Mouse (Mus musculus): ENCODE measurements around the gene Rasip1.
"Not testable (repeated sequence)": the region's sequence is repeated elsewhere in the genome, so short reads cannot be mapped to it uniquely, and the experiment has no call there.

Gene Rasip1

GRCm38 (mm10) chr7:45644183-45644582 is 16.9 kb downstream of the Rasip1 start:
- no peak for TF ChIP-seq POU5F1 (IDR thresholded peaks at IDR 0.05; ENCODE audit: borderline replicate concordance, low read length)
- TF ChIP-seq NANOG (IDR thresholded peaks at IDR 0.05; ENCODE audit: borderline replicate concordance, low read length), result no peak
- no peak for TF ChIP-seq CTCF (conservative IDR thresholded peaks at IDR 0.05; ENCODE audit: low read length)
- H3K9me3 ChIP-seq (ENCODE audit: low read length), result peaks cover 14% of the 10 kb centered on the region
- H3K4me3 ChIP-seq (replicated peaks; ENCODE audit: low read length), result peak overlapping the region; percentile 73
- H3K4me1 ChIP-seq (replicated peaks; ENCODE audit: low read depth, low read length), result peaks cover 57% of the 10 kb centered on the region
- H3K27me3 ChIP-seq (ENCODE audit: insufficient read depth, low read length), result peaks cover 58% of the 10 kb centered on the region
- no peaks in the 10 kb centered on the region for H3K36me3 ChIP-seq (ENCODE audit: insufficient read depth, low read length)

GRCm38 (mm10) chr7:45644872-45645590 is 17.7 kb downstream of the Rasip1 start:
- no peak for TF ChIP-seq CTCF (conservative IDR thresholded peaks at IDR 0.05; ENCODE audit: low read length)
- no peak for TF ChIP-seq NANOG (IDR thresholded peaks at IDR 0.05; ENCODE audit: borderline replicate concordance, low read length)
- no peak for TF ChIP-seq POU5F1 (IDR thresholded peaks at IDR 0.05; ENCODE audit: borderline replicate concordance, low read length)
- Histone ChIP-seq H3K4me3 (replicated peaks; ENCODE audit: low read length) (peak overlapping the region; percentile 73), H3K27me3 (ENCODE audit: insufficient read depth, low read length) (peaks cover 58% of the 10 kb centered on the region), H3K36me3 (ENCODE audit: insufficient read depth, low read length) (no peaks in the 10 kb centered on the region), H3K9me3 (ENCODE audit: low read length) (peaks cover 14% of the 10 kb centered on the region), H3K4me1 (replicated peaks; ENCODE audit: low read depth, low read length) (peaks cover 49% of the 10 kb centered on the region)

- Histone ChIP-seq H3K27me3 (ENCODE audit: insufficient read depth, low read length) (peaks cover 58% of the 10 kb centered on the region), H3K4me3 (replicated peaks; ENCODE audit: low read length) (no peak overlapping the region), H3K4me1 (replicated peaks; ENCODE audit: low read depth, low read length) (peaks cover 47% of the 10 kb centered on the region), H3K36me3 (ENCODE audit: insufficient read depth, low read length) (no peaks in the 10 kb centered on the region), H3K9me3 (ENCODE audit: low read length) (peaks cover 14% of the 10 kb centered on the region)
- no peak for TF ChIP-seq POU5F1 (IDR thresholded peaks at IDR 0.05; ENCODE audit: borderline replicate concordance, low read length)
- TF ChIP-seq NANOG (IDR thresholded peaks at IDR 0.05; ENCODE audit: borderline replicate concordance, low read length), result no peak
- no peak for TF ChIP-seq CTCF (conservative IDR thresholded peaks at IDR 0.05; ENCODE audit: low read length)
These were observed 18.3 kb downstream of the Rasip1 start for GRCm38 (mm10) chr7:45645591-45645971.

GRCm38 (mm10) chr7:45646671-45647070 is 19.4 kb downstream of the Rasip1 start:
- Histone ChIP-seq H3K9me3 (ENCODE audit: low read length) (peaks cover 14% of the 10 kb centered on the region), H3K4me3 (replicated peaks; ENCODE audit: low read length) (no peak overlapping the region), H3K27me3 (ENCODE audit: insufficient read depth, low read length) (peaks cover 57% of the 10 kb centered on the region), H3K4me1 (replicated peaks; ENCODE audit: low read depth, low read length) (peaks cover 43% of the 10 kb centered on the region), H3K36me3 (ENCODE audit: insufficient read depth, low read length) (no peaks in the 10 kb centered on the region)
- TF ChIP-seq CTCF (conservative IDR thresholded peaks at IDR 0.05; ENCODE audit: low read length), result no peak
- TF ChIP-seq POU5F1 (IDR thresholded peaks at IDR 0.05; ENCODE audit: borderline replicate concordance, low read length), result no peak
- no peak for TF ChIP-seq NANOG (IDR thresholded peaks at IDR 0.05; ENCODE audit: borderline replicate concordance, low read length)

GRCm38 (mm10) chr7:45649351-45649750 is 22.1 kb downstream of the Rasip1 start:
- peaks cover 41% of the 10 kb centered on the region for H3K27me3 ChIP-seq (ENCODE audit: insufficient read depth, low read length)
- peaks cover 30% of the 10 kb centered on the region for H3K4me1 ChIP-seq (replicated peaks; ENCODE audit: low read depth, low read length)
- no peak overlapping the region for H3K4me3 ChIP-seq (replicated peaks; ENCODE audit: low read length)
- no peaks in the 10 kb centered on the region for H3K36me3 ChIP-seq (ENCODE audit: insufficient read depth, low read length)
- TF ChIP-seq POU5F1 (IDR thresholded peaks at IDR 0.05; ENCODE audit: borderline replicate concordance, low read length), result no peak
- TF ChIP-seq CTCF (conservative IDR thresholded peaks at IDR 0.05; ENCODE audit: low read length), result no peak
- no peak for TF ChIP-seq NANOG (IDR thresholded peaks at IDR 0.05; ENCODE audit: borderline replicate concordance, low read length)
- H3K9me3 ChIP-seq (ENCODE audit: low read length), result peaks cover 14% of the 10 kb centered on the region

- peaks cover 14% of the 10 kb centered on the region for H3K9me3 ChIP-seq (ENCODE audit: low read length)
- H3K4me1 ChIP-seq (replicated peaks; ENCODE audit: low read depth, low read length), result peaks cover 30% of the 10 kb centered on the region
- not testable (repeated sequence) for H3K36me3 ChIP-seq (ENCODE audit: insufficient read depth, low read length)
- H3K27me3 ChIP-seq (ENCODE audit: insufficient read depth, low read length), result peaks cover 34% of the 10 kb centered on the region
- H3K4me3 ChIP-seq (replicated peaks; ENCODE audit: low read length), result peak overlapping the region; percentile 43; the same call in 1 of the 2 replicates
These were observed 23.2 kb downstream of the Rasip1 start for GRCm38 (mm10) chr7:45650484-45650883.

- H3K9me3 ChIP-seq (ENCODE audit: low read length), result peaks cover 29% of the 10 kb centered on the region
These were observed 27.2 kb downstream of the Rasip1 start for GRCm38 (mm10) chr7:45654424-45655047.

GRCm38 (mm10) chr7:45660746-45661478 is 33.6 kb downstream of the Rasip1 start:
- Histone ChIP-seq H3K27me3 (ENCODE audit: insufficient read depth, low read length) (0 out of 2 replicates have a peak, but pooled peaks cover 13% of the 10 kb centered on the region), H3K4me1 (replicated peaks; ENCODE audit: low read depth, low read length) (peaks cover 31% of the 10 kb centered on the region), H3K9me3 (ENCODE audit: low read length) (peaks cover 47% of the 10 kb centered on the region), H3K4me3 (replicated peaks; ENCODE audit: low read length) (no peak overlapping the region), H3K36me3 (ENCODE audit: insufficient read depth, low read length) (no peaks in the 10 kb centered on the region)
- TF ChIP-seq CTCF (conservative IDR thresholded peaks at IDR 0.05; ENCODE audit: low read length), result no peak
- TF ChIP-seq POU5F1 (IDR thresholded peaks at IDR 0.05; ENCODE audit: borderline replicate concordance, low read length), result no peak
- TF ChIP-seq NANOG (IDR thresholded peaks at IDR 0.05; ENCODE audit: borderline replicate concordance, low read length), result no peak

More at GRCm38 (mm10) chr7:45654424-45655047, 27.2 kb downstream of the Rasip1 start:
- H3K27me3 ChIP-seq (ENCODE audit: insufficient read depth, low read length), result peaks cover 18% of the 10 kb centered on the region
- H3K36me3 ChIP-seq (ENCODE audit: insufficient read depth, low read length), result no peaks in the 10 kb centered on the region
- TF ChIP-seq POU5F1 (IDR thresholded peaks at IDR 0.05; ENCODE audit: borderline replicate concordance, low read length) (no peak), CTCF (conservative IDR thresholded peaks at IDR 0.05; ENCODE audit: low read length) (no peak), NANOG (IDR thresholded peaks at IDR 0.05; ENCODE audit: borderline replicate concordance, low read length) (no peak)
- peaks cover 36% of the 10 kb centered on the region for H3K4me1 ChIP-seq (replicated peaks; ENCODE audit: low read depth, low read length)
- H3K4me3 ChIP-seq (replicated peaks; ENCODE audit: low read length), result no peak overlapping the region

GRCm38 (mm10) chr7:45661702-45662101 is 34.4 kb downstream of the Rasip1 start:
- not testable (repeated sequence) for H3K4me3 ChIP-seq (replicated peaks; ENCODE audit: low read length); H3K36me3 ChIP-seq (ENCODE audit: insufficient read depth, low read length)
- peaks cover 45% of the 10 kb centered on the region for H3K9me3 ChIP-seq (ENCODE audit: low read length)
- 0 out of 2 replicates have a peak, but pooled peaks cover 13% of the 10 kb centered on the region for H3K27me3 ChIP-seq (ENCODE audit: insufficient read depth, low read length)
- peaks cover 37% of the 10 kb centered on the region for H3K4me1 ChIP-seq (replicated peaks; ENCODE audit: low read depth, low read length)

All from E14TG2a.4 (cell line).